Mouse (Mus musculus) kidney, adult 2 months (tissue): Measurements from ENCODE around the gene Lmo4.

Source experiments
- CTCF ChIP-seq: fragments of 200-500 bp; conservative IDR thresholded peaks from 2 replicates; pipeline ENCODE4 v1.5.1; 2011; ENCODE audit warnings: low read depth, mild to moderate bottlenecking, control low read depth, low read length, moderate library complexity, mixed read lengths; ENCODE audit not compliant: insufficient read depth, insufficient read length
- POLR2A ChIP-seq: fragments of 200-500 bp; IDR thresholded peaks from one replicate; pipeline ENCODE4 v1.6.1; 2011; ENCODE audit warnings: low read depth, low read length, control low read depth

DNA sequence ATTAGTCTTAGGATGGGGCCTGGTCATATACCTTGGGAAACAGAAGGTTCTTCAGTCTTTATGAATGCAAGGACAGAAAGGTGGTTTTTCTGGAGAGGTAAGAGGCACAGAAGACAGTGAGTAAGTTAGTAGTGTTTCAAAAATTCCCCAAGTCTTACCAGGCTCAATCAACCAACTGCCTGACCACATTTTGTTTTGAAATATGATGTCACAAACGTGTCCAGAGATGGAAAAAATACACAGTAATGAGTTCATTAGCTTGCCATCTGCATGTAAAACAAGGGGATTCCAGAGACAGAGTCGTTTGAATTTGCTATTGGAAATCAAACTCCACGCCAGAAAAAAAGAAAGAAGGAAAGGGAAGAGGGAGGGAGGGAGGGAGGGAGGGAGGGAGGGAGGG is 26.1 kb downstream of the Lmo4 start:
- TF ChIP-seq CTCF: no peak
- no peak for TF ChIP-seq POLR2A
